Mouse (Mus musculus) central nervous system, embryonic 11.5 days (tissue): ENCODE measurements around the gene Spred3. TPM values are rescaled to one million over a fixed set of nuclear protein-coding genes. Genes with fewer than 3 reads are reported as not detected.

Source experiments
- polyA plus RNA-seq: library from polyadenylated mRNA; depleted of rRNA; stranded (reverse); fragments of >200 nt; gene quantifications from 2 replicates; pipeline ENCODE4 v1.2.3, GENCODE M21; 2012; rRNA removed

The Spred3 gene
- polyA plus RNA-seq: 16.9 and 19.6 TPM in 2 replicates

DNA sequence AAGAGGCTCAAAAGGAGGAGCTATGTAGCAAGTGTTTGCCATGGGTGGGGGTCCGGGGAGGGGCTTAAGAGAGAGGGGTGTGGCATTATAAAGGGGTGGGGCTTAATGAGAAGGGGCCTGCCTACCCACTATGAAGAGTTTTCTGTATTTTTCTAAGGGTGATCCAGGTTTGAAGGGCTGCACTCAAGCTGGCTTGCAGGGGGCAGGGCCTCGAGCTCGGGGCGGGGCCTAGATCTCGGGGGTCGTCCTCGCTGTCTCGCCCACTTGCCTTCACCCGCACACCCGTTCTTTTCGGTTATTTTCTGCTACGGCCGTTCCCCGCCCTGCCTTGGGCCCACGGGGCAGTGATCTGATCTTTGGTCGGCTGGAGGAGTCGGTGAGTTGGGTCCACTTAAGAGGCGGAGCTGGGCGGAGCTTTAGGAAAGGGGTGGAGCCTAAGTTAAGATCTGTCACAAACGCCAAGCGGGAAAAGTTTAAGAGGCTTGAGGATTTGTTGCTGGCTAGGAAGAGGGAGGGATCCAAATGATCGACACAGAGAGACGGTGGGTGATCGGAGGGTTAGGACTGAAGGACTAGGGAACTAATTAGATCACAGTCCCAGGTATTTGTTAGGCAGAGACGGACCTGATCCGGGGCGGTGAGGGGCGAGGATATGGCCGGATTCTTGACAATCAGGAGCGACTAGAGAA lies at the start of gene Spred3, which contains the start of gene Ggn:
Spred3 (minus strand) TSS at position 346 of the 689 bp plus-strand sequence.
Ggn (plus strand) TSS at position 145 of the 689 bp plus-strand sequence.

DNA sequence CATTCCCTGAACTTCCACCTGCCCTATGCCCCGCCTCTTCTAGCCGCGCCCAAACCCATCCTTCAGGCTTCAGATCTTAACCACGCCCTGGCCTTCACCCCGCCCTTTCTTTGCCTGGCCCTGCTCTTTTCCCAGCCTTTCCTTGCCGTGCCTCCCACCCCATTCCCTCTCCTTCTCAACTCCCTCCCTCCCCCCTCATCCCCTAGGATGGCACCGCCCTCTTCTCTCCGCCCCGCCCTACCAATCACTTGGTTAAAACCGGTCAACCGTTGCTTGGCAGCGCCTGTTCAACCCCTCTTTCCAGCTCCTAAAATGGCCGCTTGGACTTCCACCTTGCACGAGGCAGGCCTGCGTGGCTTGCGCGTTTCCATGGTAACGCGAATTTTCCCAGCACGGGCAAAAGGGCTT lies 43.5 kb upstream of the Spred3 start, which contains the start of gene Catsperg1:
Catsperg1 (minus strand) TSS at position 361 of the 408 bp plus-strand sequence.

DNA sequence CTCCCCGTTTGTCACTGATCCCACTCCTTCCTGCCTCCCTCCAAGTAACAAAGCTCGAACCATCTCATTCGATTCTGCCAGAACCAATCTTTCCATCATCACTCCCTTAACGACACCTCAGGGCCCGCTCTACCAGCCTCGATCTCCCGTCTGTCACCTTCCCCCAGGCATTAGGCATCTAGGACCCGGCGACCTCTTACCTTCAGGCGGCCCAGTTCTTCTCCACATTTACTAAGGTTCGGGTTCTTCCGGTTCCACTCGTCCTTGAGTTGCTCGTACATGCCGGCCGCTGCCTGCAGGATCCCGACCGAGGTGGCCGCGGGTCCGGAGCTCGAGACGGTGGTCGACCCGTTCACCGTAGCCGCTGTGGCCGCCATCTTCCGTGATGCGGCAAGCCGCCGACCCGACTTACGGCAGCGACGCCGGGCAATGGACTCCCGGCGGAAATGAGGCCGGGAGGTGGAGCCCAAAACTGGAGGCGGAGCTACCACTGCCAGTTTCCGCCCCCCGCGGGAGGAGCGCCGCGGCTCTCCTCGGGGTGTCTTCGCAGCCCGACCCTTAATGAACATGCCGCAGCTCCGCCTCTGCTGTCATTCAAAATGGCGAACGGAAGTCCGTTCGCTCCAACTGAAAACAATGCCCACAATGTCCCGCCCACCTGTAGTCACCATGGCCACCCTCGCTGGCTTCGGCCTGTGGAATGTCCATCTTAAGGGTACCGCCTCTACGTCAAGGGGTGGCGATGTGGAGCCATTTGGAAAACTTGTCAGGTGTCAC lies 10.1 kb upstream of the Spred3 start, which contains the start of gene Psmd8:
Psmd8 (minus strand) TSS at position 625 of the 777 bp plus-strand sequence.

DNA sequence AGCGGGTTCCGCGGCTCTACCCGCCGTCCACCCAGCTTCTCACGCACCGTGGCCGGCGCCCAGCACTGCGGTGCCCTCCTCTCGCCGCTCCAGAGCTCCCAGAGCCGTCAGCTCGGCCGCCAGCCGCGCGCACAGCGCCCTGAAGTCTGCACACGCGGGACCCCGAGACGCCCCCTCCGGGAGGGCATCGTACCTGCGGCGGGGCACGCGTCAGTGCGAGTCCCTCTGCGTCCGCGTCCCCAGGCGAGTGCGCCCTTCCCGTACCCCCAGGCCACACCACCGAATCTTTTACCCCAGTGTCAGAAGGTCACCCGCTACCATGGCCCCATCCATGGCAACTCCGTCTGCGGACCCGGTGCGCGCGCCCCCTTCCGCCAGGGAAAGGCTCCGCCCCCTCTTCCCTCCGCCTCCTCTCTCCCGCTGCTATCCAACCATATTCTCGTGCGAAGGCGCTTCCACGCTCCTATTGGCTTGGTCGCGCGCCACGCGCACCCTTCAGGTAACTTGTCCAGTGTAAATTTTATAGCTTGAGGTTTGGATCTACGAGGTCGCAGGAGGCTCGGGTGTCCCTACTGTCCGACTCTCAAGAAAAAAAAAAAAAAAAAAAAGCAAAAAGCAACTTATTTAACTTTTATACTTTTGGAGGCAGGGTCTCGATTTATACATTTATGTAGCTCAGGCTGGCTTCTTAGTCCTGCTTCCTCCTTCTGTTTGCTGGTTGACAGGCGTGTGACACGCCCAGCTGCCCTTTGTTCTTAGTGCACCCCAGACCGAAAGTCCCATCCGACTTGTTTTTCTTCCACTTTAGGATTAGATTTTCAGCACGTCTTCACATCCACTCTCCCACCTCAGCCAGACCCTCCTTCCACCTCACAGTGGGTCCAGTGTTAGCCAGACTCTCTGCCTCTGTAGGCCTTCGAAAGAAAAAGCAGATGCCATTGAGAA lies 14.1 kb downstream of the Spred3 start, which contains the start of gene Fam98c:
Fam98c (minus strand) TSS at position 397 of the 945 bp plus-strand sequence.

DNA sequence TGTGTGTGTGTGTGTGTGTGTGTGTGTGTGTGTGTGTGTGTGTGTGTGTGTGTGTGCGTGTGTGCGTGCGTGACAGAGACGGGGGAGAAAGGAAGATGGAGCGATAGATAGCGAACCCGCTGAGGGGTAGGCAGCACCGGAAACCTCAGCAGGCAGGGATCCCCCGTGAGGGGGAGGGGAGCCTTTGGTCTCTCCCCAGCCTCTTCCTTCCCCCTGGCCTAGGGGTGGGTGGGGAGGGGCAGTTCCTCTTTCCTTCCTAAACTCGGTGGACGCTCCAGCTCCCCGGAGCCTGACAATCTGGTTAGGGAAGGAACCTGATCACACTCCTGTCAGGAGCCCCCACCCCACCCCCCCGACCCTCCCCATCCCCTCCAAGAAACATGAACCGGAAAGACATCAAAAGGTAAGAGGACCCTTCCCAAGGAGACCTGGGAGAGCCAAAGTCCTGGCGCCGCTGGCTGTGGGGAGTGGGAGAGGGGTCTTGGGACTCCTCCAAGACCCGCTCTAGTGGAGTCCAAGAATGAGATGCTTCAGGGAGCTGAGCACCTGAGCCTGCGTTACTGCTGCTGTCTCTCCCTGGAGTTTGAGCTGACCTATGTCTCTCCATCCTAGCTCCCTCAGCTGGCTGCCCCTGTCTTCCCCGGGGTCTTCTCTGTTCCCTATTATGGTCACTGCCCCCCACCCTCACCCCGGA lies 35.4 kb downstream of the Spred3 start, which contains the start of gene Rasgrp4:
Rasgrp4 (plus strand) TSS at position 159 of the 694 bp plus-strand sequence.

DNA sequence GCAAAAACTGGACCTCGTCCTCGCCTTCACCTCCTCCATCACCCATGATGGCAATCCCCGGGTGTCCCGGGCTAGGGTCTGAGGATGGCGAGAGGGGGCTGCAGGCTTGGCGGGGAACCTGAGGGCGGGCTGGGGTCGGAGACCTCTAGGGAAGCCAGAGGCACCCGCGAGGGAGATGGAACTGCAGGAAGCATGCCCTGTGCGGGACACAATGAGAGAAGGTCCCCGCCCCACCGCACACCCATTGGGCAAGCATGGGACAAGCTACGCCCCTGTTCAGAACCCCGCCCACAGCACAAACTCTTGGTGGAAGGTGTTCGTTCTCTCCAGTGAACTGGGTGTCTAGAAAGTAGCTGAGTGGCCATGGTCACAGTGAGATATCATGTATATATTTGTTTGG lies 45.2 kb downstream of the Spred3 start, which contains the start of gene Ryr1:
Ryr1 (minus strand) TSS at position 210 of the 400 bp plus-strand sequence.

Other genes starting within 250 kb of the Spred3 start
- 152 and 193 TPM in 2 replicates for gene Actn4, start 208.1 kb downstream of the Spred3 start, polyA plus RNA-seq
- 480 and 523 TPM in 2 replicates for gene Eif3k, start 188.5 kb downstream of the Spred3 start, polyA plus RNA-seq
- 8.5 and 12.6 TPM in 2 replicates for gene Map4k1, start 188.4 kb downstream of the Spred3 start, polyA plus RNA-seq
- gene Ryr1, start 45.2 kb downstream of the Spred3 start, polyA plus RNA-seq: 2.2 and 7.1 TPM in 2 replicates
- 2.3 and 3.5 TPM in 2 replicates for gene Rasgrp4, start 35.6 kb downstream of the Spred3 start, polyA plus RNA-seq
- gene Fam98c, start 14.2 kb downstream of the Spred3 start, polyA plus RNA-seq: 14.3 and 23.2 TPM in 2 replicates
- gene Ggn, start 201 bp downstream of the Spred3 start, polyA plus RNA-seq: 0.76 and 0.84 TPM in 2 replicates
- 232 and 263 TPM in 2 replicates for gene Psmd8, start 10.3 kb upstream of the Spred3 start, polyA plus RNA-seq
- 1.3 and 2.1 TPM in 2 replicates for gene Catsperg1, start 43.6 kb upstream of the Spred3 start, polyA plus RNA-seq
- gene Kcnk6, start 62.1 kb upstream of the Spred3 start, polyA plus RNA-seq: 1.0 and 2.1 TPM in 2 replicates
- gene Yif1b, start 67.9 kb upstream of the Spred3 start, polyA plus RNA-seq: 31.7 and 57.8 TPM in 2 replicates
- gene 2200002D01Rik, start 78.1 kb upstream of the Spred3 start, polyA plus RNA-seq: 1.4 and 4.8 TPM in 2 replicates
- gene Spint2, start 111.5 kb upstream of the Spred3 start, polyA plus RNA-seq: 25.7 and 29.7 TPM in 2 replicates
- gene Ppp1r14a, start 118.9 kb upstream of the Spred3 start, polyA plus RNA-seq: 21.8 and 41.9 TPM in 2 replicates
- 40.1 and 89.5 TPM in 2 replicates for gene Dpf1, start 133.5 kb upstream of the Spred3 start, polyA plus RNA-seq